ENCODE assay signal across 21 mouse cellular contexts in genomic region chr11:115291503-115291902, GRCm38 (mm10). TPM values are rescaled to one million over a fixed set of nuclear protein-coding genes. Genes with fewer than 3 reads are reported as not detected.
A peak's percentile ranks its signal among the peaks of the same experiment; 100 is the strongest.
DNase-seq lines count a peak whose midpoint lies in the region; ATAC-seq lines count a peak whose summit lies in the region.
"Had no signal": no experiment of that assay in that cellular context is flagged by ENCODE, and none has a peak within 500 bp of the region (broad histone marks: within the 10 kb centered on the region; RNA-seq: fewer than 3 reads in every experiment).

No protein-coding gene starts in this region.

- peaks cover 8% of the 10 kb centered on the region; the same call in 1 of the 2 replicates for H3K4me1 ChIP-seq in heart, embryonic 16.5 days (ENCODE audit: control insufficient read depth, insufficient read depth, low read length)
- peaks cover 5% of the 10 kb centered on the region for H3K4me1 ChIP-seq in liver, embryonic 16.5 days (ENCODE audit: control insufficient read depth, low read depth, low read length)
- H3K4me1 ChIP-seq: embryonic facial prominence, embryonic 15.5 days; limb, embryonic 10.5 days had no signal

- no peaks in the 10 kb centered on the region for H3K9me3 ChIP-seq in heart, embryonic 16.5 days (replicated peaks; ENCODE audit: control insufficient read depth, low read length)
- no peaks in the 10 kb centered on the region for H3K9me3 ChIP-seq in liver, embryonic 16.5 days (replicated peaks; ENCODE audit: control insufficient read depth, low read length)
- H3K9me3 ChIP-seq: embryonic facial prominence, embryonic 15.5 days; forebrain, embryonic 12.5 days; hindbrain, embryonic 15.5 days; limb, embryonic 10.5 days; midbrain, embryonic 12.5 days had no signal

- no peak overlapping the region for H3K4me2 ChIP-seq in heart, embryonic 16.5 days (ENCODE audit: low read depth, low read length)
- H3K4me2 ChIP-seq in liver, embryonic 16.5 days (ENCODE audit: low read depth, low read length): no peak overlapping the region
- H3K4me2 ChIP-seq: embryonic facial prominence, embryonic 15.5 days; forebrain, embryonic 12.5 days; hindbrain, embryonic 15.5 days; midbrain, embryonic 12.5 days had no signal

- no peaks in the 10 kb centered on the region for H3K27me3 ChIP-seq in heart, embryonic 16.5 days (ENCODE audit: control insufficient read depth, insufficient read depth, low read length)
- no peaks in the 10 kb centered on the region for H3K27me3 ChIP-seq in liver, embryonic 16.5 days (ENCODE audit: control insufficient read depth, insufficient read depth, low read depth, low read length)
- H3K27me3 ChIP-seq: hindbrain, embryonic 15.5 days; Patski had no signal

- no peak for ATAC-seq in heart, embryonic 16.5 days (replicated peaks; ENCODE audit: extremely low read depth, insufficient read depth, low FRiP score)
- ATAC-seq in liver, embryonic 16.5 days (ENCODE audit: low read depth): no peak

- H3K4me3 ChIP-seq in heart, embryonic 16.5 days (ENCODE audit: low read length): no peak overlapping the region
- H3K4me3 ChIP-seq in liver, embryonic 16.5 days (ENCODE audit: low read depth, low read length): no peak overlapping the region
- H3K4me3 ChIP-seq: embryonic facial prominence, embryonic 15.5 days; forebrain, embryonic 12.5 days; hindbrain, embryonic 15.5 days; limb, embryonic 10.5 days; midbrain, embryonic 12.5 days had no signal

- no peak overlapping the region for H3K9ac ChIP-seq in heart, embryonic 16.5 days (ENCODE audit: low read length)
- no peak overlapping the region; the same call in 1 of the 2 replicates for H3K9ac ChIP-seq in liver, embryonic 16.5 days (ENCODE audit: low read depth, low read length)
- H3K9ac ChIP-seq: embryonic facial prominence, embryonic 15.5 days; forebrain, embryonic 12.5 days; hindbrain, embryonic 15.5 days; midbrain, embryonic 12.5 days had no signal

- peak; percentile 31 for DNase-seq in adrenal gland, postnatal 14 days
- DNase-seq in adrenal gland, postnatal 4 days (ENCODE audit: low spot score in 2 of 2): no peak
- no peak for DNase-seq in heart, adult 9 months (ENCODE audit: low spot score in 2 of 2)
- peak; percentile 69 for DNase-seq in ES-CJ7 (ENCODE audit: low read depth, low spot score)
- DNase-seq in thymus, postnatal 0 days (ENCODE audit: low spot score): no peak
- no peak for DNase-seq in embryo, embryonic 11 days
- DNase-seq: right cerebral cortex, adult 18-20 months had no signal

- 0 out of 2 replicates have a peak overlapping the region, but pooled peaks have one; percentile 9 for H3K27ac ChIP-seq in heart, embryonic 16.5 days (ENCODE audit: low read length)
- H3K27ac ChIP-seq in liver, embryonic 16.5 days (ENCODE audit: low read length): peak overlapping the region; percentile 85
- H3K27ac ChIP-seq: embryonic facial prominence, embryonic 15.5 days; forebrain, embryonic 12.5 days; hindbrain, embryonic 15.5 days; limb, embryonic 10.5 days; midbrain, embryonic 12.5 days had no signal

- 77% methylated on average over 10 of the region's 10 CpGs for WGBS in heart, embryonic 16.5 days
- 60% methylated on average over 10 of the region's 10 CpGs for WGBS in liver, embryonic 16.5 days (ENCODE audit: insufficient replicate concordance)

- H3K36me3 ChIP-seq in heart, embryonic 16.5 days (ENCODE audit: control insufficient read depth, insufficient read depth): no peaks in the 10 kb centered on the region
- no peaks in the 10 kb centered on the region; the same call in 1 of the 2 replicates for H3K36me3 ChIP-seq in liver, embryonic 16.5 days (ENCODE audit: control insufficient read depth, insufficient read depth)
- H3K36me3 ChIP-seq: embryonic facial prominence, embryonic 15.5 days; forebrain, embryonic 12.5 days; hindbrain, embryonic 15.5 days; limb, embryonic 10.5 days; midbrain, embryonic 12.5 days had no signal

RNA-seq across cellular contexts. Expression of gene Fads6, which starts 6.0 kb away (rescaled TPM):
- total RNA-seq in adrenal gland, postnatal 14 days (2021): 18.4 and 21.2 TPM in 2 replicates
- total RNA-seq in adrenal gland, postnatal 4 days (2021): 10 to 100 TPM; 26.0 to 31.3 TPM
- 0.59 and 0.74 TPM in 2 replicates for polyA plus RNA-seq in heart, embryonic 16.5 days (2015; fragmentation: Nextera tagmentation; extraction: Ambion mirVana)
- 4.4 and 4.5 TPM in 2 replicates for polyA plus RNA-seq in liver, embryonic 16.5 days (2015; fragmentation: Nextera tagmentation; extraction: Ambion mirVana)
- 0.37 and 0.39 TPM in 2 replicates for polyA plus RNA-seq in thymus, postnatal 0 days (2015; fragmentation: Nextera tagmentation; extraction: Ambion mirVana)

RNA-seq across cellular contexts. Expression of gene Fdxr, which starts 14.7 kb away (rescaled TPM):
- 592 and 605 TPM in 2 replicates for total RNA-seq in adrenal gland, postnatal 14 days (2021)
- 100 to 1,000 TPM; 608 to 629 TPM for total RNA-seq in adrenal gland, postnatal 4 days (2021)
- 14.2 and 14.7 TPM in 2 replicates for polyA plus RNA-seq in heart, embryonic 16.5 days (2015; fragmentation: Nextera tagmentation; extraction: Ambion mirVana)
- 19.5 and 21.7 TPM in 2 replicates for polyA plus RNA-seq in liver, embryonic 16.5 days (2015; fragmentation: Nextera tagmentation; extraction: Ambion mirVana)
- polyA plus RNA-seq in thymus, postnatal 0 days (2015; fragmentation: Nextera tagmentation; extraction: Ambion mirVana): 22.0 and 22.4 TPM in 2 replicates

RNA-seq across cellular contexts. Expression of gene Otop2, which starts 15.5 kb away (rescaled TPM):
- not detected in 2 replicates for total RNA-seq in adrenal gland, postnatal 14 days (2021)
- total RNA-seq in adrenal gland, postnatal 4 days (2021): not detected
- polyA plus RNA-seq in heart, embryonic 16.5 days (2015; fragmentation: Nextera tagmentation; extraction: Ambion mirVana): not detected in 2 replicates
- not detected in 2 replicates for polyA plus RNA-seq in liver, embryonic 16.5 days (2015; fragmentation: Nextera tagmentation; extraction: Ambion mirVana)
- polyA plus RNA-seq in thymus, postnatal 0 days (2015; fragmentation: Nextera tagmentation; extraction: Ambion mirVana): not detected in 2 replicates
- total RNA-seq: adrenal gland, adult 18-20 months; common myeloid progenitor, adult 5-6 weeks; heart, postnatal 10 days; neutrophil, adult 5-6 weeks had no signal
- polyA plus RNA-seq: forebrain, embryonic 12.5 days; gonadal fat pad, adult 2 months; limb, embryonic 10.5 days; midbrain, embryonic 12.5 days; Patski; urinary bladder, adult 2 months had no signal

RNA-seq across cellular contexts. Expression of gene Grin2c, which starts 24.5 kb away (rescaled TPM):
- total RNA-seq in adrenal gland, postnatal 14 days (2021): 0.90 and 0.96 TPM in 2 replicates
- 1 to 10 TPM; 1.8 to 2.0 TPM for total RNA-seq in adrenal gland, postnatal 4 days (2021)
- 0.07 and 0.21 TPM in 2 replicates for polyA plus RNA-seq in heart, embryonic 16.5 days (2015; fragmentation: Nextera tagmentation; extraction: Ambion mirVana)
- polyA plus RNA-seq in liver, embryonic 16.5 days (2015; fragmentation: Nextera tagmentation; extraction: Ambion mirVana): 0.05 and 0.09 TPM in 2 replicates
- polyA plus RNA-seq in thymus, postnatal 0 days (2015; fragmentation: Nextera tagmentation; extraction: Ambion mirVana): 0.60 and 0.83 TPM in 2 replicates
- total RNA-seq: common myeloid progenitor, adult 5-6 weeks; heart, postnatal 10 days had no signal
- polyA plus RNA-seq: embryonic facial prominence, embryonic 15.5 days; forebrain, embryonic 12.5 days; gonadal fat pad, adult 2 months; Patski had no signal

RNA-seq across cellular contexts. Expression of gene Ush1g, which starts 30.3 kb away (rescaled TPM):
- 0.33 and 0.38 TPM in 2 replicates for total RNA-seq in adrenal gland, postnatal 14 days (2021)
- under 1 TPM; 0.73 to 0.84 TPM for total RNA-seq in adrenal gland, postnatal 4 days (2021)
- 0.26 and 0.32 TPM in 2 replicates for polyA plus RNA-seq in heart, embryonic 16.5 days (2015; fragmentation: Nextera tagmentation; extraction: Ambion mirVana)
- polyA plus RNA-seq in liver, embryonic 16.5 days (2015; fragmentation: Nextera tagmentation; extraction: Ambion mirVana): 0.09 and 0.13 TPM in 2 replicates
- not detected in 2 replicates for polyA plus RNA-seq in thymus, postnatal 0 days (2015; fragmentation: Nextera tagmentation; extraction: Ambion mirVana)
- total RNA-seq: common myeloid progenitor, adult 5-6 weeks; neutrophil, adult 5-6 weeks had no signal
- polyA plus RNA-seq: forebrain, embryonic 12.5 days; gonadal fat pad, adult 2 months; limb, embryonic 10.5 days; urinary bladder, adult 2 months had no signal

Comparison
In these comparisons a context has a peak if more than half of its experiments do, and no peak if none do; other contexts are left out.
1. DNase-seq: peak in adrenal gland, postnatal 14 days (single experiment) and ES-CJ7 (single experiment); none in adrenal gland, postnatal 4 days (0 of 2), heart, adult 9 months (0 of 2), thymus, postnatal 0 days (single experiment) and embryo, embryonic 11 days (single experiment).